Mouse (Mus musculus) thymus, adult 2 months (tissue): Measurements from ENCODE around the gene Dcaf6.

ENCODE experiments used
- CTCF ChIP-seq: fragments of 200-500 bp; IDR thresholded peaks from 2 replicates; pipeline ENCODE4 v1.5.1; 2012; ENCODE audit warnings: mild to moderate bottlenecking, control low read depth, low read length, moderate library complexity, borderline replicate concordance; ENCODE audit not compliant: control insufficient read depth, poor library complexity, insufficient read depth; ENCODE audit errors: extremely low read depth
- POLR2A ChIP-seq: fragments of 200-500 bp; IDR thresholded peaks from 2 replicates; pipeline ENCODE4 v1.6.1; 2012; ENCODE audit warnings: mild to moderate bottlenecking, low read length, control low read depth, moderate library complexity; ENCODE audit not compliant: control insufficient read depth, poor library complexity, insufficient read depth; ENCODE audit errors: extremely low read depth

- TF ChIP-seq CTCF (no peak), POLR2A (no peak)
These were observed 155.9 kb downstream of the Dcaf6 start for GRCm38 (mm10) chr1:165304341-165304740.
